Mouse (Mus musculus) CD4-positive naive resting alpha-beta T cell, adult 76 days (primary cell): Measurements from ENCODE around the gene Fndc3c1. TPM values are rescaled to one million over a fixed set of nuclear protein-coding genes. Genes with fewer than 3 reads are reported as not detected.

ENCODE experiments used
- total RNA-seq: library from RNA; stranded (reverse); gene quantifications from one replicate; pipeline ENCODE4 v1.2.4, GENCODE M21; 2023

The Fndc3c1 gene
- total RNA-seq, result not detected

GRCm38 (mm10) chrX:106485101-106485651 is at the start of gene Fndc3c1:
Fndc3c1 (minus strand) TSS chrX:106485401.

Other genes starting within 250 kb of the Fndc3c1 start
- gene Fnd3c2, start 230.0 kb downstream of the Fndc3c1 start, total RNA-seq, result not detected
- not detected for gene Gm5127, start 97.8 kb upstream of the Fndc3c1 start, total RNA-seq
- not detected for gene Cysltr1, start 118.3 kb upstream of the Fndc3c1 start, total RNA-seq